Mouse (Mus musculus): Measurements from ENCODE around the gene Slc25a48. TPM values are rescaled to one million over a fixed set of nuclear protein-coding genes. Genes with fewer than 3 reads are reported as not detected.

Slc25a48 gene
- polyA plus RNA-seq, 1 experiment from 2014 or later = not detected

GRCm38 (mm10) chr13:56443411-56443810 lies 5.3 kb downstream of the Slc25a48 start:
- H3K4me2 ChIP-seq (ENCODE audit: low read length) = no peak overlapping the region
- no peak for ATAC-seq
- H3K9ac ChIP-seq (ENCODE audit: low read depth, low read length) = no peak overlapping the region
- H3K27ac ChIP-seq (ENCODE audit: low read length) = no peak overlapping the region
- no peak overlapping the region for H3K4me3 ChIP-seq (ENCODE audit: low read depth, low read length)
- peaks cover 3% of the 10 kb centered on the region; the same call in 1 of the 2 replicates for H3K4me1 ChIP-seq (ENCODE audit: control insufficient read depth, insufficient read depth, low read length)
- H3K9me3 ChIP-seq (replicated peaks; ENCODE audit: control insufficient read depth, low read length, poor library complexity, severe bottlenecking) = no peaks in the 10 kb centered on the region
- peaks cover 25% of the 10 kb centered on the region for H3K27me3 ChIP-seq (ENCODE audit: control insufficient read depth, insufficient read depth, low read depth, low read length)
- WGBS = 80% methylated on average over 7 of the region's 7 CpGs
- no peaks in the 10 kb centered on the region for H3K36me3 ChIP-seq (ENCODE audit: control insufficient read depth, insufficient read depth, low read length)

- Histone ChIP-seq H3K4me3 (ENCODE audit: low read depth, low read length) (no peak overlapping the region), H3K27me3 (ENCODE audit: control insufficient read depth, insufficient read depth, low read depth, low read length) (peaks cover 18% of the 10 kb centered on the region), H3K4me1 (ENCODE audit: control insufficient read depth, insufficient read depth, low read length) (no peaks in the 10 kb centered on the region), H3K9ac (ENCODE audit: low read depth, low read length) (no peak overlapping the region), H3K4me2 (ENCODE audit: low read length) (no peak overlapping the region), H3K27ac (ENCODE audit: low read length) (no peak overlapping the region), H3K9me3 (replicated peaks; ENCODE audit: control insufficient read depth, low read length, poor library complexity, severe bottlenecking) (no peaks in the 10 kb centered on the region), H3K36me3 (ENCODE audit: control insufficient read depth, insufficient read depth, low read length) (no peaks in the 10 kb centered on the region)
- 91% methylated on average over 3 of the region's 3 CpGs for WGBS
- no peak for ATAC-seq
Observed at GRCm38 (mm10) chr13:56444112-56444511, 6.0 kb downstream of the Slc25a48 start.

- Histone ChIP-seq H3K9ac (ENCODE audit: low read depth, low read length) (no peak overlapping the region), H3K4me1 (ENCODE audit: control insufficient read depth, insufficient read depth, low read length) (peaks cover 3% of the 10 kb centered on the region; the same call in 1 of the 2 replicates), H3K36me3 (ENCODE audit: control insufficient read depth, insufficient read depth, low read length) (no peaks in the 10 kb centered on the region), H3K27ac (ENCODE audit: low read length) (no peak overlapping the region), H3K9me3 (replicated peaks; ENCODE audit: control insufficient read depth, low read length, poor library complexity, severe bottlenecking) (no peaks in the 10 kb centered on the region), H3K27me3 (ENCODE audit: control insufficient read depth, insufficient read depth, low read depth, low read length) (peaks cover 10% of the 10 kb centered on the region), H3K4me2 (ENCODE audit: low read length) (no peak overlapping the region), H3K4me3 (ENCODE audit: low read depth, low read length) (no peak overlapping the region)
- ATAC-seq = no peak
- 89% methylated on average over 6 of the region's 6 CpGs for WGBS
Observed at GRCm38 (mm10) chr13:56444996-56445395, 6.8 kb downstream of the Slc25a48 start.

GRCm38 (mm10) chr13:56449239-56450030 lies 11.3 kb downstream of the Slc25a48 start:
- no peak overlapping the region for H3K9ac ChIP-seq (ENCODE audit: low read depth, low read length)
- no peaks in the 10 kb centered on the region for H3K36me3 ChIP-seq (ENCODE audit: control insufficient read depth, insufficient read depth, low read length)
- 56% methylated on average over 10 of the region's 10 CpGs for WGBS
- H3K27me3 ChIP-seq (ENCODE audit: control insufficient read depth, insufficient read depth, low read depth, low read length) = no peaks in the 10 kb centered on the region
- no peak overlapping the region for H3K4me2 ChIP-seq (ENCODE audit: low read length)
- H3K27ac ChIP-seq (ENCODE audit: low read length) = no peak overlapping the region
- ATAC-seq = no peak
- H3K9me3 ChIP-seq (replicated peaks; ENCODE audit: control insufficient read depth, low read length, poor library complexity, severe bottlenecking) = no peaks in the 10 kb centered on the region
- no peak overlapping the region for H3K4me3 ChIP-seq (ENCODE audit: low read depth, low read length)
- H3K4me1 ChIP-seq (ENCODE audit: control insufficient read depth, insufficient read depth, low read length) = peaks cover 3% of the 10 kb centered on the region; the same call in 1 of the 2 replicates

- no peak overlapping the region for H3K27ac ChIP-seq (ENCODE audit: low read length)
- no peak for ATAC-seq
Observed at GRCm38 (mm10) chr13:56450035-56450434, 11.9 kb downstream of the Slc25a48 start.

GRCm38 (mm10) chr13:56458001-56458400 lies 19.8 kb downstream of the Slc25a48 start:
- WGBS = 50% methylated on average over 9 of the region's 9 CpGs
- H3K27ac ChIP-seq (ENCODE audit: low read length) = no peak overlapping the region
- H3K4me2 ChIP-seq (ENCODE audit: low read length) = no peak overlapping the region
- no peak for ATAC-seq
- H3K36me3 ChIP-seq (ENCODE audit: control insufficient read depth, insufficient read depth, low read length) = no peaks in the 10 kb centered on the region
- H3K4me1 ChIP-seq (ENCODE audit: control insufficient read depth, insufficient read depth, low read length) = no peaks in the 10 kb centered on the region
- no peak overlapping the region for H3K4me3 ChIP-seq (ENCODE audit: low read depth, low read length)
- H3K27me3 ChIP-seq (ENCODE audit: control insufficient read depth, insufficient read depth, low read depth, low read length) = no peaks in the 10 kb centered on the region
- no peak overlapping the region for H3K9ac ChIP-seq (ENCODE audit: low read depth, low read length)
- H3K9me3 ChIP-seq (replicated peaks; ENCODE audit: control insufficient read depth, low read length, poor library complexity, severe bottlenecking) = no peaks in the 10 kb centered on the region

More at GRCm38 (mm10) chr13:56450035-56450434, 11.9 kb downstream of the Slc25a48 start:
- Histone ChIP-seq H3K4me2 (ENCODE audit: low read length) (no peak overlapping the region), H3K36me3 (ENCODE audit: control insufficient read depth, insufficient read depth, low read length) (no peaks in the 10 kb centered on the region), H3K27me3 (ENCODE audit: control insufficient read depth, insufficient read depth, low read depth, low read length) (no peaks in the 10 kb centered on the region), H3K9me3 (replicated peaks; ENCODE audit: control insufficient read depth, low read length, poor library complexity, severe bottlenecking) (no peaks in the 10 kb centered on the region), H3K9ac (ENCODE audit: low read depth, low read length) (no peak overlapping the region), H3K4me3 (ENCODE audit: low read depth, low read length) (no peak overlapping the region), H3K4me1 (ENCODE audit: control insufficient read depth, insufficient read depth, low read length) (peaks cover 3% of the 10 kb centered on the region; the same call in 1 of the 2 replicates)
- WGBS = 87% methylated on average over 8 of the region's 8 CpGs

- 90% methylated on average over 4 of the region's 4 CpGs for WGBS
- Histone ChIP-seq H3K27ac (ENCODE audit: low read length) (no peak overlapping the region), H3K36me3 (ENCODE audit: control insufficient read depth, insufficient read depth, low read length) (no peaks in the 10 kb centered on the region), H3K4me3 (ENCODE audit: low read depth, low read length) (no peak overlapping the region), H3K9me3 (replicated peaks; ENCODE audit: control insufficient read depth, low read length, poor library complexity, severe bottlenecking) (no peaks in the 10 kb centered on the region), H3K4me1 (ENCODE audit: control insufficient read depth, insufficient read depth, low read length) (no peaks in the 10 kb centered on the region), H3K27me3 (ENCODE audit: control insufficient read depth, insufficient read depth, low read depth, low read length) (no peaks in the 10 kb centered on the region), H3K4me2 (ENCODE audit: low read length) (no peak overlapping the region), H3K9ac (ENCODE audit: low read depth, low read length) (no peak overlapping the region)
- no peak for ATAC-seq
Observed at GRCm38 (mm10) chr13:56461460-56461859, 23.3 kb downstream of the Slc25a48 start.

- 94% methylated on average over 4 of the region's 4 CpGs for WGBS
- no peaks in the 10 kb centered on the region for H3K36me3 ChIP-seq (ENCODE audit: control insufficient read depth, insufficient read depth, low read length)
- ATAC-seq = no peak
- H3K4me3 ChIP-seq (ENCODE audit: low read depth, low read length) = no peak overlapping the region
- H3K4me2 ChIP-seq (ENCODE audit: low read length) = no peak overlapping the region
- no peaks in the 10 kb centered on the region for H3K9me3 ChIP-seq (replicated peaks; ENCODE audit: control insufficient read depth, low read length, poor library complexity, severe bottlenecking)
- H3K27ac ChIP-seq (ENCODE audit: low read length) = no peak overlapping the region
- H3K4me1 ChIP-seq (ENCODE audit: control insufficient read depth, insufficient read depth, low read length) = no peaks in the 10 kb centered on the region
- H3K27me3 ChIP-seq (ENCODE audit: control insufficient read depth, insufficient read depth, low read depth, low read length) = no peaks in the 10 kb centered on the region
- H3K9ac ChIP-seq (ENCODE audit: low read depth, low read length) = no peak overlapping the region
Observed at GRCm38 (mm10) chr13:56462791-56463190, 24.6 kb downstream of the Slc25a48 start.

- no peak for ATAC-seq
- Histone ChIP-seq H3K9ac (ENCODE audit: low read depth, low read length) (no peak overlapping the region), H3K27ac (ENCODE audit: low read length) (no peak overlapping the region), H3K36me3 (ENCODE audit: control insufficient read depth, insufficient read depth, low read length) (no peaks in the 10 kb centered on the region), H3K4me3 (ENCODE audit: low read depth, low read length) (no peak overlapping the region), H3K9me3 (replicated peaks; ENCODE audit: control insufficient read depth, low read length, poor library complexity, severe bottlenecking) (no peaks in the 10 kb centered on the region), H3K4me2 (ENCODE audit: low read length) (no peak overlapping the region), H3K27me3 (ENCODE audit: control insufficient read depth, insufficient read depth, low read depth, low read length) (no peaks in the 10 kb centered on the region), H3K4me1 (ENCODE audit: control insufficient read depth, insufficient read depth, low read length) (no peaks in the 10 kb centered on the region)
- 92% methylated on average over 7 of the region's 7 CpGs for WGBS
Observed at GRCm38 (mm10) chr13:56463261-56463660, 25.1 kb downstream of the Slc25a48 start.
